14 mouse cellular contexts compared by ENCODE assay signal in genomic region chr6:6136812-6137211, GRCm38 (mm10).
DNase-seq lines count a peak whose midpoint lies in the region; ATAC-seq and TF ChIP-seq lines count a peak whose summit lies in the region.
"Had no signal": no experiment of that assay in that cellular context is flagged by ENCODE, and none has a peak within 500 bp of the region (broad histone marks: within the 10 kb centered on the region; RNA-seq: fewer than 3 reads in every experiment).

No protein-coding gene starts in this region.

- DNase-seq in gastrocnemius, adult 2 months = no peak
- no peak for DNase-seq in gastrocnemius, adult 8-10 months (ENCODE audit: low spot score in 2 of 2)
- DNase-seq in lung, adult 2 months = no peak
- DNase-seq in lung, postnatal 4 days = no peak
- peak; percentile 20 for DNase-seq in MEL (ENCODE audit: low read depth, low spot score)
- DNase-seq in liver, embryonic 14.5 days (ENCODE audit: low read depth in 3 of 3, low spot score in 3 of 3) = no peak
- no peak for DNase-seq in layer of hippocampus, postnatal 36 days
- DNase-seq: adrenal gland, adult 8-10 months; cerebellum, adult 9-11 months; spleen, adult 18-20 months had no signal

- intact Hi-C loops in gastrocnemius, adult 2 months (cut with DNase I) = no loop called here

- TF ChIP-seq EP300 in MEL (IDR thresholded peaks at IDR 0.05; ENCODE audit: low read depth in 1 of 2, low read length in 2 of 2) = no peak
- TF ChIP-seq EP300 in liver, embryonic 14.5 days (IDR thresholded peaks at IDR 0.05; ENCODE audit: low read depth) = no peak

- H3K36me3 ChIP-seq in MEL (ENCODE audit: control insufficient read depth in 1 of 2, insufficient read depth in 2 of 2, low read length in 2 of 2) = no peaks in the 10 kb centered on the region
- H3K36me3 ChIP-seq in liver, embryonic 14.5 days (replicated peaks; ENCODE audit: control insufficient read depth, insufficient read depth, low read depth) = no peaks in the 10 kb centered on the region
- peaks cover 18% of the 10 kb centered on the region for H3K36me3 ChIP-seq in heart, embryonic 12.5 days
- H3K36me3 ChIP-seq: embryonic facial prominence, embryonic 12.5 days; forebrain, embryonic 15.5 days; hindbrain, embryonic 15.5 days had no signal

- no peaks in the 10 kb centered on the region for H3K9me3 ChIP-seq in MEL (replicated peaks; ENCODE audit: insufficient read depth, low read length)
- no peaks in the 10 kb centered on the region for H3K9me3 ChIP-seq in liver, embryonic 14.5 days (ENCODE audit: control insufficient read depth, low read length)
- peaks cover 10% of the 10 kb centered on the region; the same call in 1 of the 2 replicates for H3K9me3 ChIP-seq in heart, embryonic 12.5 days (replicated peaks)
- H3K9me3 ChIP-seq: embryonic facial prominence, embryonic 12.5 days; forebrain, embryonic 15.5 days; hindbrain, embryonic 15.5 days had no signal

- WGBS in lung, adult 2 months = 92% methylated on average over 3 of the region's 3 CpGs
- 65% methylated on average over 3 of the region's 3 CpGs for WGBS in liver, embryonic 14.5 days (ENCODE audit: insufficient replicate concordance)
- WGBS in heart, embryonic 12.5 days = 89% methylated on average over 3 of the region's 3 CpGs

- no peak for TF ChIP-seq POLR2A in lung, adult 2 months (IDR thresholded peaks at IDR 0.05; ENCODE audit: borderline replicate concordance, extremely low read depth, low read depth, low read length)
- TF ChIP-seq POLR2A in MEL (IDR thresholded peaks at IDR 0.05; ENCODE audit: control insufficient read depth in 1 of 2, insufficient read depth in 1 of 2, low read depth in 1 of 2, low read length in 2 of 2, poor library complexity in 1 of 2) = no peak

- no peak overlapping the region for H3K27ac ChIP-seq in gastrocnemius, adult 2 months
- no peak overlapping the region for H3K27ac ChIP-seq in MEL (ENCODE audit: control insufficient read depth, low read depth, low read length)
- H3K27ac ChIP-seq in liver, embryonic 14.5 days = no peak overlapping the region
- H3K27ac ChIP-seq in heart, embryonic 12.5 days (ENCODE audit: poor library complexity, severe bottlenecking) = no peak overlapping the region
- H3K27ac ChIP-seq: embryonic facial prominence, embryonic 12.5 days; forebrain, embryonic 15.5 days; hindbrain, embryonic 15.5 days had no signal

- H3K4me3 ChIP-seq in gastrocnemius, adult 2 months = no peak overlapping the region
- no peak overlapping the region for H3K4me3 ChIP-seq in lung, adult 2 months (replicated peaks; ENCODE audit: extremely low read depth, low read depth, low read length)
- H3K4me3 ChIP-seq in MEL (ENCODE audit: control insufficient read depth in 1 of 2, insufficient read depth in 1 of 2, low read depth in 2 of 2, low read length in 2 of 2) = no peak overlapping the region
- H3K4me3 ChIP-seq in liver, embryonic 14.5 days (ENCODE audit: insufficient read depth in 1 of 2, low read depth in 2 of 2, low read length in 2 of 2) = no peak overlapping the region
- H3K4me3 ChIP-seq in heart, embryonic 12.5 days = no peak overlapping the region
- H3K4me3 ChIP-seq: embryonic facial prominence, embryonic 12.5 days; forebrain, embryonic 15.5 days; hindbrain, embryonic 15.5 days had no signal

- H3K4me1 ChIP-seq in lung, adult 2 months (ENCODE audit: control insufficient read depth, insufficient read depth, low read length) = no peaks in the 10 kb centered on the region
- H3K4me1 ChIP-seq in MEL (ENCODE audit: control insufficient read depth in 1 of 2, insufficient read depth in 2 of 2, low read length in 2 of 2) = no peaks in the 10 kb centered on the region
- H3K4me1 ChIP-seq in liver, embryonic 14.5 days (replicated peaks; ENCODE audit: control insufficient read depth in 2 of 2, insufficient read depth in 2 of 2, low read length in 1 of 2) = no peaks in the 10 kb centered on the region
- 0 out of 2 replicates have a peak, but pooled peaks cover 2% of the 10 kb centered on the region for H3K4me1 ChIP-seq in heart, embryonic 12.5 days (replicated peaks)
- H3K4me1 ChIP-seq: embryonic facial prominence, embryonic 12.5 days; forebrain, embryonic 15.5 days; hindbrain, embryonic 15.5 days had no signal

- H3K79me2 ChIP-seq in MEL (ENCODE audit: control insufficient read depth, insufficient read depth, low read length, poor library complexity) = no peaks in the 10 kb centered on the region

- no peak for ATAC-seq in liver, embryonic 14.5 days (ENCODE audit: insufficient read depth)
- ATAC-seq in heart, embryonic 12.5 days (ENCODE audit: insufficient number of reproducible peaks, low FRiP score) = no peak
- ATAC-seq: forebrain, embryonic 15.5 days had no signal

- H3K4me2 ChIP-seq in liver, embryonic 14.5 days (ENCODE audit: low read depth) = no peak overlapping the region
- H3K4me2 ChIP-seq in heart, embryonic 12.5 days = no peak overlapping the region
- H3K4me2 ChIP-seq: embryonic facial prominence, embryonic 12.5 days; forebrain, embryonic 15.5 days; hindbrain, embryonic 15.5 days had no signal

- H3K9ac ChIP-seq in MEL (ENCODE audit: control insufficient read depth, low read depth, low read length, poor library complexity, severe bottlenecking) = no peak overlapping the region
- H3K9ac ChIP-seq in liver, embryonic 14.5 days (replicated peaks) = no peak overlapping the region
- H3K9ac ChIP-seq in heart, embryonic 12.5 days = no peak overlapping the region
- H3K9ac ChIP-seq: embryonic facial prominence, embryonic 12.5 days; forebrain, embryonic 15.5 days; hindbrain, embryonic 15.5 days had no signal

- no peaks in the 10 kb centered on the region for H3K27me3 ChIP-seq in MEL (ENCODE audit: control insufficient read depth in 1 of 2, insufficient read depth in 2 of 2, low read length in 2 of 2)
- no peaks in the 10 kb centered on the region for H3K27me3 ChIP-seq in liver, embryonic 14.5 days (ENCODE audit: control insufficient read depth, insufficient read depth, low read length)
- no peaks in the 10 kb centered on the region for H3K27me3 ChIP-seq in heart, embryonic 12.5 days (replicated peaks)
- H3K27me3 ChIP-seq: embryonic facial prominence, embryonic 12.5 days; forebrain, embryonic 15.5 days; hindbrain, embryonic 15.5 days had no signal

- peak; percentile 32 for TF ChIP-seq CTCF in gastrocnemius, adult 2 months (IDR thresholded peaks at IDR 0.05)
- 0 out of 2 replicates have a peak, but pooled peaks have one; percentile 16 for TF ChIP-seq CTCF in lung, adult 2 months (IDR thresholded peaks at IDR 0.05; ENCODE audit: insufficient read depth, low read length)
- TF ChIP-seq CTCF in MEL (IDR thresholded peaks at IDR 0.05 in 2 of 3, conservative IDR thresholded peaks at IDR 0.05 in 1 of 3; ENCODE audit: control insufficient read depth in 1 of 3, insufficient read depth in 1 of 3, low read depth in 2 of 3, low read length in 3 of 3, poor library complexity in 1 of 3, severe bottlenecking in 1 of 3) = peak; percentile 44 to 69 (median 49)
- peak; percentile 72 for TF ChIP-seq CTCF in liver, embryonic 14.5 days (IDR thresholded peaks at IDR 0.05; ENCODE audit: low read depth)

- TF ChIP-seq RAD21 in MEL (IDR thresholded peaks at IDR 0.05; ENCODE audit: low read depth, low read length) = peak; percentile 42

TF ChIP-seq in MEL, 35 proteins besides CTCF, POLR2A, EP300 and RAD21:
- TF ChIP-seq SMC3 (IDR thresholded peaks at IDR 0.05; ENCODE audit: low read depth, low read length) (peak; percentile 38), MYB (IDR thresholded peaks at IDR 0.05; ENCODE audit: low read depth, low read length) (no peak)

Comparison
In these comparisons a context has a peak if more than half of its experiments do, and no peak if none do; other contexts are left out.
1. CTCF ChIP-seq: peak in every context shown above with its lines; median percentile 72 in liver, embryonic 14.5 days; 49 in MEL; 32 in gastrocnemius, adult 2 months; 16 in lung, adult 2 months.